Mouse (Mus musculus) CH12.LX (cell line): ENCODE data around the gene Mrnip.

Experiments
- CTCF ChIP-seq, 2 experiments: IDR thresholded peaks in 1 of 2; conservative IDR thresholded peaks in 1 of 2; 2 replicates each; pipeline ENCODE4 v1.5.1; 2011 to 2012; ENCODE audit warnings: low read depth in 2 of 2, low read length in 2 of 2, improper control_type of control experiment in 1 of 2, inconsistent platforms in 1 of 2, mild to moderate bottlenecking in 1 of 2, moderate library complexity in 1 of 2
- ELF1 ChIP-seq: IDR thresholded peaks from 2 replicates; pipeline ENCODE4 v1.6.1; 2014; ENCODE audit warnings: low read depth, mild to moderate bottlenecking, inconsistent platforms, low read length, improper control_type of control experiment
- EP300 ChIP-seq: IDR thresholded peaks from 2 replicates; pipeline ENCODE4 v1.6.1; 2011; ENCODE audit warnings: low read length, improper control_type of control experiment
- GABPA ChIP-seq: IDR thresholded peaks from 2 replicates; pipeline ENCODE4 v1.6.1; 2012; ENCODE audit warnings: low read depth, low read length, improper control_type of control experiment, inconsistent platforms; ENCODE audit not compliant: insufficient replicate concordance
- KAT2A ChIP-seq: IDR thresholded peaks from 2 replicates; pipeline ENCODE4 v1.6.1; 2012; ENCODE audit warnings: low read length, improper control_type of control experiment, inconsistent platforms; ENCODE audit not compliant: insufficient replicate concordance
- MAZ ChIP-seq: IDR thresholded peaks from 2 replicates; pipeline ENCODE4 v1.6.1; 2012; ENCODE audit warnings: low read depth, mild to moderate bottlenecking, inconsistent platforms, low read length, improper control_type of control experiment, moderate library complexity
- NELFE ChIP-seq: IDR thresholded peaks from 2 replicates; pipeline ENCODE4 v1.6.1; 2011; ENCODE audit warnings: low read depth, low read length, improper control_type of control experiment
- NRF1 ChIP-seq: IDR thresholded peaks from 2 replicates; pipeline ENCODE4 v1.6.1; 2014; ENCODE audit warnings: low read depth, mild to moderate bottlenecking, inconsistent platforms, low read length, improper control_type of control experiment, moderate library complexity
- POLR2AphosphoS2 ChIP-seq: IDR thresholded peaks from 2 replicates; pipeline ENCODE4 v1.6.1; 2011; ENCODE audit warnings: low read depth, low read length, improper control_type of control experiment

GRCm38 (mm10) chr11:50127781-50128180 lies 46.5 kb upstream of the Mrnip start:
- TF ChIP-seq KAT2A (no peak), MAZ (no peak), NRF1 (no peak), CTCF (conservative IDR thresholded peaks at IDR 0.05 in 1 of 2, IDR thresholded peaks at IDR 0.05 in 1 of 2; ENCODE audit: low read depth in 2 of 2, low read length in 2 of 2) (no peak), POLR2AphosphoS2 (no peak), NELFE (no peak), EP300 (no peak), GABPA (no peak), ELF1 (no peak)
